Mouse (Mus musculus): ENCODE results near the gene Stfa3. TPM values are rescaled to one million over a fixed set of nuclear protein-coding genes. Genes with fewer than 3 reads are reported as not detected.

Gene Stfa3
- polyA plus RNA-seq (2015; fragmentation: Nextera tagmentation; extraction: Ambion mirVana) = 17.3 and 27.0 TPM in 2 replicates

DNA sequence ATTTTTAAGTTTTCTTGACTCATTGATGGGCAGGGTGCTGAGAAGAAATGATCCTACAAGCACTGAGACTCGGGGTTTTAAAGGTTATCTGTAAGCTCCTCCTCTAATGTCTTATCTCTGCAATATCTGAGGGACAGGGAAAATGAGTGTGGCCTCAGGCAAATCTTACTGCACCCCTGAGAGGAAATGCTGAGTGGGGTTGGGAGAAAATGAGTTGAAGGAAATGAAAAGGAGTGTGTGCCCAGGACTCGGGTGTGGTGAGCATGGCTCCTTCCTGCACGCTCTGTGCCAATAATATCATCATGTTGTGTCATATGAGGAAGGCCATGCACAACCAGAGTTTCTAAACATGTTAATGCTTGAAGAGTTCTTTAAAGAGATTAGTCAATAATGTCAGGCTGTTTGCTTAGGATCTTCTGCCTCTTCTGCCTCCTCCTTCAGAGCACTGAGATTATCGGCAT is at the start of gene Stfa3:
TSS of gene Stfa3 (minus strand) at position 51 of the 461 bp plus-strand sequence.
- H3K4me3 ChIP-seq (replicated peaks; ENCODE audit: low read length) = no peak within 1 kb of the TSS
- WGBS = 62% methylated on average over 4 of the region's 4 CpGs
- H3K36me3 ChIP-seq (ENCODE audit: control insufficient read depth, insufficient read depth, low read length) = no peaks in the 10 kb centered on the region
- no peak within 1 kb of the TSS for H3K4me2 ChIP-seq (ENCODE audit: low read depth, low read length)
- no peaks in the 10 kb centered on the region for H3K9me3 ChIP-seq (replicated peaks; ENCODE audit: control insufficient read depth, low read length)
- no peaks in the 10 kb centered on the region for H3K27me3 ChIP-seq (ENCODE audit: control insufficient read depth, insufficient read depth, low read length)
- peak; percentile 62 for ATAC-seq (ENCODE audit: insufficient read depth, low FRiP score)
- H3K9ac ChIP-seq (ENCODE audit: low read length) = no peak within 1 kb of the TSS
- H3K27ac ChIP-seq (ENCODE audit: low read length) = peak within 1 kb of the TSS; percentile 75
- H3K4me1 ChIP-seq (ENCODE audit: control insufficient read depth, insufficient read depth, low read length) = no peaks in the 10 kb centered on the region

- H3K9me3 ChIP-seq (replicated peaks; ENCODE audit: control insufficient read depth, low read length) = no peaks in the 10 kb centered on the region
- WGBS = 57% methylated on average over 2 of the region's 2 CpGs
- no peak overlapping the region for H3K4me3 ChIP-seq (replicated peaks; ENCODE audit: low read length)
- no peaks in the 10 kb centered on the region for H3K36me3 ChIP-seq (ENCODE audit: control insufficient read depth, insufficient read depth, low read length)
- no peaks in the 10 kb centered on the region for H3K4me1 ChIP-seq (ENCODE audit: control insufficient read depth, insufficient read depth, low read length)
- no peaks in the 10 kb centered on the region for H3K27me3 ChIP-seq (ENCODE audit: control insufficient read depth, insufficient read depth, low read length)
- H3K9ac ChIP-seq (ENCODE audit: low read length) = no peak overlapping the region
- H3K27ac ChIP-seq (ENCODE audit: low read length) = no peak overlapping the region
- ATAC-seq (ENCODE audit: insufficient read depth, low FRiP score) = no peak
- no peak overlapping the region for H3K4me2 ChIP-seq (ENCODE audit: low read depth, low read length)
Observed at GRCm38 (mm10) chr16:36502286-36502685, 47.1 kb upstream of the Stfa3 start.

DNA sequence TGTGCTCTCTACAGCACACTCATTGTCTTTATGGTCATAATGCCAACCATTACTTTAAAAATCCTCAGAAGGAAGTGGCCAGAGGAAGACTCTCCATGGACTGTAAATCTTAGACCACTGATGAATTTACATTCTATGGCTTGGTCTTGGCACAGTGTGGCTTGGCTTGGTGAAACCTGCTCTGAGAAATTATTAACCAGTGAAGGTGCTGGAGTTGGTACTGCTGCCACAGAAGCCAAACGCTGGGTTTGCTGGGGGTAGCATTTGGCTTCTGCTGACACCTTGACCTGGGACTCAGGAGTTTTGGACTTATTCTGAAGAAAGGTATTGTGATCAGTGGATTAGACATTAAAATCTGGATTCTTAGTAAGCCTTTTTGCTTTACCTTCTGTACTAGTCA is 37.2 kb upstream of the Stfa3 start:
- H3K4me1 ChIP-seq (ENCODE audit: control insufficient read depth, insufficient read depth, low read length) = no peaks in the 10 kb centered on the region
- WGBS = 62% methylated on average over 1 of the region's 1 CpGs
- ATAC-seq (ENCODE audit: insufficient read depth, low FRiP score) = no peak

DNA sequence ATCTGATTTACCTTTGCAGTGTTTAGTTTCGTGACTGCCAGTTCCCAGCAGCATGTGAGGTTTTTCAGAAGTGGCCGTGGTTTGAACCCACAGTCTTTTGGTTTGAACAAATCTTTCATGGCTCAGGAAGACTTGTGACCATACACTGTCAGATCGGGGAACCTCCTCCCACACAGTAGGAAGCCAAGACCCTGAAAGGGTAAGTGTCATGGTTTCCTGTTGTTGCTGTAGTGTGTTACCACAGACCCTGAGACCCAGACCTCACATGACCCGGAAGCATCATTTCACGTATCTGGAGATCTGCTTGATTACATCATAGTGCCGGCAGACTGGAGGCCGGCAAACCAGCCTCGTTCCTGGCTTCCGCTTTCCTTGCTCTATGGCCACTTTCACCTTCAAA is 21.7 kb upstream of the Stfa3 start:
- H3K9me3 ChIP-seq (replicated peaks; ENCODE audit: control insufficient read depth, low read length) = no peaks in the 10 kb centered on the region
- no peaks in the 10 kb centered on the region for H3K27me3 ChIP-seq (ENCODE audit: control insufficient read depth, insufficient read depth, low read length)
- H3K4me1 ChIP-seq (ENCODE audit: control insufficient read depth, insufficient read depth, low read length) = no peaks in the 10 kb centered on the region
- no peak overlapping the region for H3K9ac ChIP-seq (ENCODE audit: low read length)
- H3K4me2 ChIP-seq (ENCODE audit: low read depth, low read length) = no peak overlapping the region
- no peak overlapping the region for H3K4me3 ChIP-seq (replicated peaks; ENCODE audit: low read length)
- H3K36me3 ChIP-seq (ENCODE audit: control insufficient read depth, insufficient read depth, low read length) = no peaks in the 10 kb centered on the region
- WGBS = 64% methylated on average over 9 of the region's 9 CpGs
- H3K27ac ChIP-seq (ENCODE audit: low read length) = no peak overlapping the region
- no peak for ATAC-seq (ENCODE audit: insufficient read depth, low FRiP score)

More for the DNA sequence above, 37.2 kb upstream of the Stfa3 start:
- Histone ChIP-seq H3K4me2 (ENCODE audit: low read depth, low read length) (no peak overlapping the region), H3K36me3 (ENCODE audit: control insufficient read depth, insufficient read depth, low read length) (no peaks in the 10 kb centered on the region), H3K9ac (ENCODE audit: low read length) (no peak overlapping the region), H3K27me3 (ENCODE audit: control insufficient read depth, insufficient read depth, low read length) (no peaks in the 10 kb centered on the region), H3K9me3 (replicated peaks; ENCODE audit: control insufficient read depth, low read length) (no peaks in the 10 kb centered on the region), H3K4me3 (replicated peaks; ENCODE audit: low read length) (no peak overlapping the region), H3K27ac (ENCODE audit: low read length) (no peak overlapping the region)

- no peak for ATAC-seq (ENCODE audit: insufficient read depth, low FRiP score)
- H3K36me3 ChIP-seq (ENCODE audit: control insufficient read depth, insufficient read depth, low read length) = no peaks in the 10 kb centered on the region
- H3K27me3 ChIP-seq (ENCODE audit: control insufficient read depth, insufficient read depth, low read length) = no peaks in the 10 kb centered on the region
- H3K4me2 ChIP-seq (ENCODE audit: low read depth, low read length) = no peak overlapping the region
- WGBS = 90% methylated on average over 3 of the region's 3 CpGs
- H3K27ac ChIP-seq (ENCODE audit: low read length) = no peak overlapping the region
- no peak overlapping the region for H3K9ac ChIP-seq (ENCODE audit: low read length)
- no peak overlapping the region for H3K4me3 ChIP-seq (replicated peaks; ENCODE audit: low read length)
- no peaks in the 10 kb centered on the region for H3K9me3 ChIP-seq (replicated peaks; ENCODE audit: control insufficient read depth, low read length)
- no peaks in the 10 kb centered on the region for H3K4me1 ChIP-seq (ENCODE audit: control insufficient read depth, insufficient read depth, low read length)
Observed at GRCm38 (mm10) chr16:36475530-36475929, 20.3 kb upstream of the Stfa3 start.

DNA sequence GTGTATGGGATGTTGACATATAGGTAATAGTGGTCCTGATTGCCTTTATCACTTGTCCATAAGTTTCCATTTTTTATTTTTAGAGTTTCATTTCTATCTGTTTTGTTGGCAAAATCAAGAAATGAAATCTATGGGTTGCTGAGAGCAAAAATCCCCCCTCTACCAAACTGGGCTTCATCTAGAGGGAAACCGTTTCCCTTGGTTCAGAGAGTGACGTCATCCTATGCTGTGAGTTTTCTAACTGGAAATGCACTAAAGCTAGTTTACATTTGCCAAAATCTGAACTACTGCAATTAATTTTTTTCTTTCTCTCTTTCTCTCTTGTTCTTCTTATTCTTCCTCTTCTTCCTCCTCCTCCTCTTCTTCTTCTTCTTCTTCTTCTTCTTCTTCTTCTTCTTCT is 19.7 kb upstream of the Stfa3 start:
- 77% methylated on average over 2 of the region's 2 CpGs for WGBS

DNA sequence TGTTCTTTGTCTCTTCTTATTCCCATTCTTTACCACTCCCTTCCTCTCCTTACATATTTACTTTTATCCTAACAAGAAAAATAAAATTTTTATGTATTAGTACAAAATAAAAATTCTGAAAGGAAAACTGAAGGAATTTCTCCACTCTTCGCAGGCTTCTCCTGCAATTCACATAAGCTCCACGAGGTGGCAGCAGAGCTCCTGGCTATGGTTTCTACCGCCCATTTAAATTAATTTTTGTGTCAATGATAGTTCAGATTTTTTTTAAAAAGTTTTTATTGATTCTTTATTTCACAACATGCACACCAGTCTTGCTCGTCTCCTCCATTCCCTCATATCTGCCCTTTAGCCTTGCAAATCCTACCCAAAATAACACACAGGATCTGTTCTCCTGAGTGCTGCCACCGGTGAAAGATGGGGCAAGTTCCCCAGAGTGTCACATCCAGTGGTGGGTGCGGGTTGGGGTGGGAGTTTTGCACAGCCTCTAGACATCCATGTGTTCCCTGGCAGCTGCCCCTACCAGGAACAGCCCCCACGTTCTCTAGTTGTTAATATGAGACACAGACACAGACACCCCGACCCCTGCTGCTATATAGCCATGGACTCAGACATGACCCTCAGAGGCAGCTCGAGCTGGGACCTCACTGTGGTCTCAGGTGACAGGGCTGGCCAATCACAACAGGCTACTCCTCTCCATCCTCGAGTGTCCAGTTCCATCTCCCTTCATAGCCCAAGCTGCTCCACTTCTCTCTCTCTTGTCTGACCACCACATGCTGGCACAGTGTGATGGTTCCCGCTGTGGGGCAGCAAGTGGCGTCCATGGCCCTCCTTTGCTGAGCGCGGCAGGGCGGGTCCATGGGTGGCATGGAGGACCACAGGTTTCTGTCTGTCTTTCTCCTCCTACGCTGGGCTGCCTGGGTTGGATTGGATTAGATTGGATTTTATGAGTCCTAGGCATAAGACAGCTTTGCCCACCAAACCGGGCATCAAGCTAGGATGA is 18.3 kb upstream of the Stfa3 start:
- Histone ChIP-seq H3K27ac (ENCODE audit: low read length) (no peak overlapping the region), H3K4me3 (replicated peaks; ENCODE audit: low read length) (no peak overlapping the region), H3K4me1 (ENCODE audit: control insufficient read depth, insufficient read depth, low read length) (no peaks in the 10 kb centered on the region), H3K9ac (ENCODE audit: low read length) (no peak overlapping the region), H3K27me3 (ENCODE audit: control insufficient read depth, insufficient read depth, low read length) (no peaks in the 10 kb centered on the region), H3K36me3 (ENCODE audit: control insufficient read depth, insufficient read depth, low read length) (no peaks in the 10 kb centered on the region), H3K4me2 (ENCODE audit: low read depth, low read length) (no peak overlapping the region), H3K9me3 (replicated peaks; ENCODE audit: control insufficient read depth, low read length) (no peaks in the 10 kb centered on the region)
- 43% methylated on average over 17 of the region's 17 CpGs for WGBS
- peak; percentile 33; the same call in 1 of the 2 replicates for ATAC-seq (ENCODE audit: insufficient read depth, low FRiP score)

More for the DNA sequence above, 19.7 kb upstream of the Stfa3 start:
- no peak overlapping the region for H3K4me2 ChIP-seq (ENCODE audit: low read depth, low read length)
- no peaks in the 10 kb centered on the region for H3K27me3 ChIP-seq (ENCODE audit: control insufficient read depth, insufficient read depth, low read length)
- no peaks in the 10 kb centered on the region for H3K9me3 ChIP-seq (replicated peaks; ENCODE audit: control insufficient read depth, low read length)
- no peak overlapping the region for H3K9ac ChIP-seq (ENCODE audit: low read length)
- no peak overlapping the region for H3K27ac ChIP-seq (ENCODE audit: low read length)
- H3K4me3 ChIP-seq (replicated peaks; ENCODE audit: low read length) = no peak overlapping the region
- no peak for ATAC-seq (ENCODE audit: insufficient read depth, low FRiP score)
- no peaks in the 10 kb centered on the region for H3K36me3 ChIP-seq (ENCODE audit: control insufficient read depth, insufficient read depth, low read length)
- no peaks in the 10 kb centered on the region for H3K4me1 ChIP-seq (ENCODE audit: control insufficient read depth, insufficient read depth, low read length)

GRCm38 (mm10) chr16:36471066-36471633 is 16.0 kb upstream of the Stfa3 start:
- no peak overlapping the region for H3K4me2 ChIP-seq (ENCODE audit: low read depth, low read length)
- H3K36me3 ChIP-seq (ENCODE audit: control insufficient read depth, insufficient read depth, low read length) = no peaks in the 10 kb centered on the region
- no peaks in the 10 kb centered on the region for H3K9me3 ChIP-seq (replicated peaks; ENCODE audit: control insufficient read depth, low read length)
- H3K4me3 ChIP-seq (replicated peaks; ENCODE audit: low read length) = no peak overlapping the region
- H3K27me3 ChIP-seq (ENCODE audit: control insufficient read depth, insufficient read depth, low read length) = no peaks in the 10 kb centered on the region
- ATAC-seq (ENCODE audit: insufficient read depth, low FRiP score) = no peak
- no peak overlapping the region for H3K9ac ChIP-seq (ENCODE audit: low read length)
- no peaks in the 10 kb centered on the region for H3K4me1 ChIP-seq (ENCODE audit: control insufficient read depth, insufficient read depth, low read length)
- no peak overlapping the region for H3K27ac ChIP-seq (ENCODE audit: low read length)
- WGBS = 58% methylated on average over 13 of the region's 13 CpGs

DNA sequence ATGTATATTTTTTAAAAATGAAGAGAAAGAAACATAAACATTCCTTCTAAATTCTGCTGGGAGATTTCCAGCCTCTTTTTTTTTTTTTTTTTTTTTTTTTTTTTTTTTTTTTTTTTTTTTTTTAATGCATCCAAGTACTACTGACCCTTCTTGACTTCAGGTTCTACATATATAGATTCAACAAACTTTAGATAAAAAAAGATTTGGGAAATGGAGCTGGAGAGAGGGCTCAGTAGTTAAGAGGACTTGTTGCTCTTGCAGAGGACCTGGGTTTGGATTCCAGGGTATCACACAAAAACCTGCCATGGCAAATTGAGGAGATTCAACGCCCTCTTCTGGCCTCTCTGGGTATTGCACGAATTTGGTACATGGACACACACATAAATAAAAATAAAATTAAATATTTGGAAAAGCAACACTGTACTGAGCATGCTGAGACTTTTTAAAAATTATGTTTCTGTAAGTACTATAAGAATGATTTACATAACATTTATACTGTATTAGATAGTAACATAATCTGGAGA is 14.8 kb upstream of the Stfa3 start:
- Histone ChIP-seq H3K9ac (ENCODE audit: low read length) (no peak overlapping the region), H3K36me3 (ENCODE audit: control insufficient read depth, insufficient read depth, low read length) (no peaks in the 10 kb centered on the region), H3K27me3 (ENCODE audit: control insufficient read depth, insufficient read depth, low read length) (no peaks in the 10 kb centered on the region), H3K9me3 (replicated peaks; ENCODE audit: control insufficient read depth, low read length) (no peaks in the 10 kb centered on the region), H3K4me1 (ENCODE audit: control insufficient read depth, insufficient read depth, low read length) (no peaks in the 10 kb centered on the region), H3K27ac (ENCODE audit: low read length) (no peak overlapping the region), H3K4me2 (ENCODE audit: low read depth, low read length) (no peak overlapping the region), H3K4me3 (replicated peaks; ENCODE audit: low read length) (no peak overlapping the region)
- no peak for ATAC-seq (ENCODE audit: insufficient read depth, low FRiP score)
- WGBS = 9% methylated on average over 2 of the region's 2 CpGs
